Mouse (Mus musculus) megakaryocyte, embryonic 14.5 days (primary cell): ENCODE measurements around the gene Calr4.

Source experiments
- FLI1 ChIP-seq: IDR thresholded peaks from 2 replicates; pipeline ENCODE4 v1.6.1; 2012; ENCODE audit warnings: low read length, inconsistent platforms, mixed read lengths
- GATA1 ChIP-seq: IDR thresholded peaks from 3 replicates; pipeline ENCODE4 v1.6.1; 2012; ENCODE audit warnings: mixed read lengths, low read length, inconsistent platforms, borderline replicate concordance

- TF ChIP-seq GATA1 (no peak), FLI1 (no peak)
These were observed 47.7 kb downstream of the Calr4 start for GRCm38 (mm10) chr4:109281946-109282345.
